ENCODE assay signal across 9 mouse cellular contexts in the genomic region with DNA sequence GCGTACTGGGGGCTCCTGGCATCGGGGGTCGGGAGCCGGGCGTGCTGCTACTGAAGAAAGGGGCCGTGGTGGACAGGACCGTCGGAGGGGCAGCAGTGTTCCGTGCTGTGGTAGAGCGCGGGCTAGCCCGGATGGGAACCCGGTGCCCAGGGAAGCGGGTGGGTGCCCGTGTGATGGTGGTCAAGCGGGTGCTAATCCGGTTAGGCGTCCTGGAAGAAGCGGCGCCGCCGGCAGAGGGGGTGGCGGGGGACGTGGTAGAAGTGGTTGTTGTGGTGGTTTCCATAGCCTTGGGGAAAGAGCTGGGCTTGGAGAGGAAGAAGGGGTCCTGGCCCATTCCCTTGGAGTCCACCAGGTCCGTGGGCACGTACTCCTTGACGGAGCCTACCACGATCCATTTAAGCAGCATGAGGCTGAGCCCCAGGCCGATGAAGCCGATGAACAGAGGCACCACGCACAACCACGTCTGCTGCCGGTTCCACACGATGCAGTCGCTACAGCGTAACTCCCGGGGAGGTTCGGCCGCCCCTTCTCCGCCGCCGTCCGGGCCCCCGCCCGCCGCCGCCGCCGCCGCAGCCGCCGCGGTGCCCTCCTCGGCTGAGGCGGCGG. TPM values are rescaled to one million over a fixed set of nuclear protein-coding genes. Genes with fewer than 3 reads are reported as not detected.
DNase-seq lines count a peak whose midpoint lies in the region; ATAC-seq and TF ChIP-seq lines count a peak whose summit lies in the region.
"Had no signal": no experiment of that assay in that cellular context is flagged by ENCODE, and none has a peak within 500 bp of the region (broad histone marks: within the 10 kb centered on the region; RNA-seq: fewer than 3 reads in every experiment).

No protein-coding gene starts in this region.

- no peaks in the 10 kb centered on the region for H3K36me3 ChIP-seq in E14TG2a.4 (ENCODE audit: insufficient read depth, low read length)
- no peaks in the 10 kb centered on the region for H3K36me3 ChIP-seq in embryonic facial prominence, embryonic 10.5 days (replicated peaks)
- no peaks in the 10 kb centered on the region for H3K36me3 ChIP-seq in intestine, embryonic 15.5 days
- H3K36me3 ChIP-seq in liver, embryonic 16.5 days (ENCODE audit: control insufficient read depth, insufficient read depth): no peaks in the 10 kb centered on the region
- no peaks in the 10 kb centered on the region for H3K36me3 ChIP-seq in stomach, postnatal 0 days (ENCODE audit: control insufficient read depth, insufficient read depth, low read length)

- peak overlapping the region; percentile 48; the same call in 1 of the 2 replicates for H3K27ac ChIP-seq in embryonic facial prominence, embryonic 10.5 days (replicated peaks)
- no peak overlapping the region for H3K27ac ChIP-seq in intestine, embryonic 15.5 days
- no peak overlapping the region for H3K27ac ChIP-seq in liver, embryonic 16.5 days (ENCODE audit: low read length)
- no peak overlapping the region for H3K27ac ChIP-seq in stomach, postnatal 0 days (replicated peaks)

- DNase-seq in adrenal gland, postnatal 14 days: peak; percentile 5
- DNase-seq in adrenal gland, postnatal 36 days: no peak
- DNase-seq in embryonic facial prominence, embryonic 10.5 days (ENCODE audit: low spot score): peak; percentile 27
- peak; percentile 13 for DNase-seq in stomach, postnatal 0 days (ENCODE audit: low spot score)
- DNase-seq in spleen, adult 18-20 months: no peak

- peak overlapping the region; percentile 87 for H3K4me2 ChIP-seq in intestine, embryonic 15.5 days (replicated peaks)
- peak overlapping the region; percentile 30 for H3K4me2 ChIP-seq in liver, embryonic 16.5 days (ENCODE audit: low read depth, low read length)
- H3K4me2 ChIP-seq in stomach, postnatal 0 days (replicated peaks; ENCODE audit: low read depth): peak overlapping the region; percentile 53

- H3K4me3 ChIP-seq in E14TG2a.4 (replicated peaks; ENCODE audit: low read length): peak overlapping the region; percentile 74
- peak overlapping the region; percentile 66 for H3K4me3 ChIP-seq in embryonic facial prominence, embryonic 10.5 days
- H3K4me3 ChIP-seq in intestine, embryonic 15.5 days (replicated peaks): peak overlapping the region; percentile 46
- peak overlapping the region; percentile 26; the same call in 1 of the 2 replicates for H3K4me3 ChIP-seq in liver, embryonic 16.5 days (ENCODE audit: low read depth, low read length)
- peak overlapping the region; percentile 38 for H3K4me3 ChIP-seq in stomach, postnatal 0 days (ENCODE audit: low read depth, low read length)
- H3K4me3 ChIP-seq: myocyte had no signal

- TF ChIP-seq CTCF in E14TG2a.4 (conservative IDR thresholded peaks at IDR 0.05; ENCODE audit: low read length): no peak
- TF ChIP-seq CTCF in stomach, postnatal 0 days (IDR thresholded peaks at IDR 0.05; ENCODE audit: low read depth): no peak

- H3K9me3 ChIP-seq in E14TG2a.4 (ENCODE audit: low read length): 0 out of 2 replicates have a peak, but pooled peaks cover 3% of the 10 kb centered on the region
- no peaks in the 10 kb centered on the region for H3K9me3 ChIP-seq in embryonic facial prominence, embryonic 10.5 days
- no peaks in the 10 kb centered on the region for H3K9me3 ChIP-seq in intestine, embryonic 15.5 days
- H3K9me3 ChIP-seq in liver, embryonic 16.5 days (replicated peaks; ENCODE audit: control insufficient read depth, low read length): no peaks in the 10 kb centered on the region
- no peaks in the 10 kb centered on the region for H3K9me3 ChIP-seq in stomach, postnatal 0 days (ENCODE audit: control insufficient read depth, low read length)

- peak; percentile 31; the same call in 1 of the 2 replicates for ATAC-seq in intestine, embryonic 15.5 days
- no peak for ATAC-seq in liver, embryonic 16.5 days (ENCODE audit: low read depth)
- ATAC-seq in stomach, postnatal 0 days (ENCODE audit: low FRiP score, low TSS enrichment): 0 out of 2 replicates have a peak, but pooled peaks have one; percentile 15

- H3K27me3 ChIP-seq in E14TG2a.4 (ENCODE audit: insufficient read depth, low read length): peaks cover 73% of the 10 kb centered on the region
- H3K27me3 ChIP-seq in embryonic facial prominence, embryonic 10.5 days (replicated peaks; ENCODE audit: low read depth, poor library complexity, severe bottlenecking): peaks cover 74% of the 10 kb centered on the region
- peaks cover 50% of the 10 kb centered on the region for H3K27me3 ChIP-seq in intestine, embryonic 15.5 days (replicated peaks)
- H3K27me3 ChIP-seq in liver, embryonic 16.5 days (ENCODE audit: control insufficient read depth, insufficient read depth, low read depth, low read length): peaks cover 40% of the 10 kb centered on the region
- H3K27me3 ChIP-seq in stomach, postnatal 0 days (ENCODE audit: control insufficient read depth, insufficient read depth, low read length): peaks cover 19% of the 10 kb centered on the region

- 2% methylated on average over 56 of the region's 56 CpGs for WGBS in embryonic facial prominence, embryonic 10.5 days
- 4% methylated on average over 43 of the region's 56 CpGs for WGBS in intestine, embryonic 15.5 days
- 6% methylated on average over 50 of the region's 56 CpGs for whole genome bisulfite sequencing in liver, embryonic 16.5 days (ENCODE audit: insufficient replicate concordance)
- 3% methylated on average over 56 of the region's 56 CpGs for WGBS in stomach, postnatal 0 days

- peak overlapping the region; percentile 6; the same call in 1 of the 2 replicates for H3K9ac ChIP-seq in intestine, embryonic 15.5 days
- no peak overlapping the region for H3K9ac ChIP-seq in liver, embryonic 16.5 days (ENCODE audit: low read depth, low read length)
- no peak overlapping the region for H3K9ac ChIP-seq in stomach, postnatal 0 days (ENCODE audit: low read length)

- peaks cover 14% of the 10 kb centered on the region; the same call in 1 of the 2 replicates for H3K4me1 ChIP-seq in E14TG2a.4 (replicated peaks; ENCODE audit: low read depth, low read length)
- H3K4me1 ChIP-seq in embryonic facial prominence, embryonic 10.5 days: peaks cover 22% of the 10 kb centered on the region
- peaks cover 11% of the 10 kb centered on the region; the same call in 1 of the 2 replicates for H3K4me1 ChIP-seq in intestine, embryonic 15.5 days (replicated peaks)
- H3K4me1 ChIP-seq in liver, embryonic 16.5 days (ENCODE audit: control insufficient read depth, low read depth, low read length): no peaks in the 10 kb centered on the region
- no peaks in the 10 kb centered on the region for H3K4me1 ChIP-seq in stomach, postnatal 0 days (replicated peaks; ENCODE audit: control insufficient read depth, insufficient read depth)

- no peak for TF ChIP-seq EP300 in stomach, postnatal 0 days (optimal IDR thresholded peaks at IDR 0.05)

RNA-seq across cellular contexts. Expression of a gene that starts 0.6 kb away (rescaled TPM):
- total RNA-seq in adrenal gland, postnatal 14 days (2021): 4.6 and 5.5 TPM in 2 replicates
- 1 to 10 TPM; 2.5 to 3.3 TPM for total RNA-seq in adrenal gland, postnatal 36 days (2021)
- 0.47 and 0.49 TPM in 2 replicates for polyA plus RNA-seq in embryonic facial prominence, embryonic 10.5 days (2016; fragmentation: Nextera tagmentation; extraction: Ambion mirVana)
- polyA plus RNA-seq in intestine, embryonic 15.5 days (2015; fragmentation: Nextera tagmentation; extraction: Ambion mirVana): 0.36 and 0.53 TPM in 2 replicates
- polyA plus RNA-seq in liver, embryonic 16.5 days (2015; fragmentation: Nextera tagmentation; extraction: Ambion mirVana): not detected in 2 replicates
- 0.16 and 0.33 TPM in 2 replicates for polyA plus RNA-seq in stomach, postnatal 0 days (2015; fragmentation: Nextera tagmentation; extraction: Ambion mirVana)
- polyA plus RNA-seq: myocyte had no signal

Comparison
In these comparisons a context has a peak if more than half of its experiments do, and no peak if none do; other contexts are left out.
1. DNase-seq: peak in adrenal gland, postnatal 14 days (single experiment), embryonic facial prominence, embryonic 10.5 days (single experiment) and stomach, postnatal 0 days (single experiment); none in adrenal gland, postnatal 36 days (0 of 2) and spleen, adult 18-20 months (0 of 2).
2. H3K4me2 ChIP-seq: peak in every context shown above with its lines; median percentile 87 in intestine, embryonic 15.5 days; 53 in stomach, postnatal 0 days; 30 in liver, embryonic 16.5 days.
3. Peak in every context shown above with its lines, with median percentiles within 50 percentile points of each other: H3K4me3 ChIP-seq.